Mouse (Mus musculus): ENCODE results near the gene Nemp1. TPM values are rescaled to one million over a fixed set of nuclear protein-coding genes. Genes with fewer than 3 reads are reported as not detected.

Nemp1 gene
- polyA plus RNA-seq, 1 experiment, result 2.5 TPM

GRCm38 (mm10) chr10:127661915-127662663 lies 4.6 kb upstream of the Nemp1 start:
- 2% methylated on average over 16 of the region's 16 CpGs for WGBS
- peaks cover 40% of the 10 kb centered on the region for H3K4me1 ChIP-seq (ENCODE audit: control insufficient read depth, insufficient read depth, insufficient read length, low read length)
- peak overlapping the region; percentile 91 for H3K27ac ChIP-seq (ENCODE audit: insufficient read depth, low read depth, low read length)
- TF ChIP-seq POLR2A (IDR thresholded peaks at IDR 0.05; ENCODE audit: low read depth, low read length) (peak; percentile 42; the same call in 1 of the 2 replicates), CTCF (IDR thresholded peaks at IDR 0.05; ENCODE audit: extremely low read depth, insufficient read length, insufficient replicate concordance, low read depth, low read length) (no peak)
- H3K27me3 ChIP-seq (ENCODE audit: control insufficient read depth, insufficient read depth, low read length), result no peaks in the 10 kb centered on the region
- H3K4me3 ChIP-seq (ENCODE audit: low read depth, low read length), result peak overlapping the region; percentile 51
- H3K36me3 ChIP-seq (ENCODE audit: control insufficient read depth, insufficient read depth, low read length), result peaks cover 34% of the 10 kb centered on the region

- H3K36me3 ChIP-seq (ENCODE audit: control insufficient read depth, insufficient read depth, low read length), result peaks cover 34% of the 10 kb centered on the region
- H3K27me3 ChIP-seq (ENCODE audit: control insufficient read depth, insufficient read depth, low read length), result no peaks in the 10 kb centered on the region
- TF ChIP-seq POLR2A (IDR thresholded peaks at IDR 0.05; ENCODE audit: low read depth, low read length) (no peak), CTCF (IDR thresholded peaks at IDR 0.05; ENCODE audit: extremely low read depth, insufficient read length, insufficient replicate concordance, low read depth, low read length) (no peak)
- peak overlapping the region; percentile 82 for H3K27ac ChIP-seq (ENCODE audit: insufficient read depth, low read depth, low read length)
- peaks cover 36% of the 10 kb centered on the region for H3K4me1 ChIP-seq (ENCODE audit: control insufficient read depth, insufficient read depth, insufficient read length, low read length)
- 43% methylated on average over 19 of the region's 19 CpGs for whole genome bisulfite sequencing
- H3K4me3 ChIP-seq (ENCODE audit: low read depth, low read length), result peak overlapping the region; percentile 14; the same call in 1 of the 2 replicates
These were observed 3.9 kb upstream of the Nemp1 start for GRCm38 (mm10) chr10:127662666-127663253.

- no peak overlapping the region for H3K27ac ChIP-seq (ENCODE audit: insufficient read depth, low read depth, low read length)
- no peaks in the 10 kb centered on the region for H3K27me3 ChIP-seq (ENCODE audit: control insufficient read depth, insufficient read depth, low read length)
- peaks cover 32% of the 10 kb centered on the region for H3K4me1 ChIP-seq (ENCODE audit: control insufficient read depth, insufficient read depth, insufficient read length, low read length)
- peaks cover 31% of the 10 kb centered on the region for H3K36me3 ChIP-seq (ENCODE audit: control insufficient read depth, insufficient read depth, low read length)
- TF ChIP-seq POLR2A (IDR thresholded peaks at IDR 0.05; ENCODE audit: low read depth, low read length), result no peak
- TF ChIP-seq CTCF (IDR thresholded peaks at IDR 0.05; ENCODE audit: extremely low read depth, insufficient read length, insufficient replicate concordance, low read depth, low read length), result no peak
- H3K4me3 ChIP-seq (ENCODE audit: low read depth, low read length), result no peak overlapping the region
- WGBS, result 24% methylated on average over 5 of the region's 5 CpGs
These were observed 3.1 kb upstream of the Nemp1 start for GRCm38 (mm10) chr10:127663590-127663989.

- Histone ChIP-seq H3K27me3 (ENCODE audit: control insufficient read depth, insufficient read depth, low read length) (no peaks in the 10 kb centered on the region), H3K4me1 (ENCODE audit: control insufficient read depth, insufficient read depth, insufficient read length, low read length) (peaks cover 31% of the 10 kb centered on the region), H3K4me3 (ENCODE audit: low read depth, low read length) (no peak overlapping the region), H3K36me3 (ENCODE audit: control insufficient read depth, insufficient read depth, low read length) (peaks cover 26% of the 10 kb centered on the region), H3K27ac (ENCODE audit: insufficient read depth, low read depth, low read length) (no peak overlapping the region)
- TF ChIP-seq CTCF (IDR thresholded peaks at IDR 0.05; ENCODE audit: extremely low read depth, insufficient read length, insufficient replicate concordance, low read depth, low read length), result no peak
- TF ChIP-seq POLR2A (IDR thresholded peaks at IDR 0.05; ENCODE audit: low read depth, low read length), result no peak
- WGBS, result 86% methylated on average over 16 of the region's 16 CpGs
These were observed 2.5 kb upstream of the Nemp1 start for GRCm38 (mm10) chr10:127664166-127664565.

GRCm38 (mm10) chr10:127664891-127665290 lies 1.8 kb upstream of the Nemp1 start:
- Histone ChIP-seq H3K4me1 (ENCODE audit: control insufficient read depth, insufficient read depth, insufficient read length, low read length) (peaks cover 24% of the 10 kb centered on the region), H3K36me3 (ENCODE audit: control insufficient read depth, insufficient read depth, low read length) (peaks cover 20% of the 10 kb centered on the region), H3K27me3 (ENCODE audit: control insufficient read depth, insufficient read depth, low read length) (no peaks in the 10 kb centered on the region), H3K27ac (ENCODE audit: insufficient read depth, low read depth, low read length) (no peak overlapping the region), H3K4me3 (ENCODE audit: low read depth, low read length) (peak overlapping the region; percentile 19)
- TF ChIP-seq CTCF (IDR thresholded peaks at IDR 0.05; ENCODE audit: extremely low read depth, insufficient read length, insufficient replicate concordance, low read depth, low read length) (no peak), POLR2A (IDR thresholded peaks at IDR 0.05; ENCODE audit: low read depth, low read length) (no peak)
- 73% methylated on average over 13 of the region's 13 CpGs for WGBS

- H3K27ac ChIP-seq (ENCODE audit: insufficient read depth, low read depth, low read length), result peak overlapping the region; percentile 84
- 20% methylated on average over 14 of the region's 14 CpGs for WGBS
- H3K27me3 ChIP-seq (ENCODE audit: control insufficient read depth, insufficient read depth, low read length), result no peaks in the 10 kb centered on the region
- peaks cover 18% of the 10 kb centered on the region for H3K36me3 ChIP-seq (ENCODE audit: control insufficient read depth, insufficient read depth, low read length)
- peak overlapping the region; percentile 75 for H3K4me3 ChIP-seq (ENCODE audit: low read depth, low read length)
- H3K4me1 ChIP-seq (ENCODE audit: control insufficient read depth, insufficient read depth, insufficient read length, low read length), result peaks cover 24% of the 10 kb centered on the region
- TF ChIP-seq POLR2A (IDR thresholded peaks at IDR 0.05; ENCODE audit: low read depth, low read length) (no peak), CTCF (IDR thresholded peaks at IDR 0.05; ENCODE audit: extremely low read depth, insufficient read length, insufficient replicate concordance, low read depth, low read length) (no peak)
These were observed 1.1 kb upstream of the Nemp1 start for GRCm38 (mm10) chr10:127665366-127666181.

Data from small intestine, adult 2 months (tissue).